Mouse (Mus musculus) intestine, embryonic 14.5 days (tissue): Measurements from ENCODE around the gene Ascc1. TPM values are rescaled to one million over a fixed set of nuclear protein-coding genes. Genes with fewer than 3 reads are reported as not detected.

Experiments used
- ATAC-seq: fragments of 200-750 bp; cut with Nextera tagmentation; replicated peaks from 2 replicates; pipeline ENCODE4 v1.8.0; 2017; ENCODE audit warnings: low read depth, moderate number of reproducible peaks, moderate TSS enrichment, moderate library complexity; ENCODE audit not compliant: low FRiP score, low TSS enrichment
- DNase-seq: peaks from one replicate; pipeline ENCODE4 v3.0.0-alpha.2; 2018; ENCODE audit warnings: low spot score
- H3K27ac ChIP-seq: fragments of 300-500 bp; sonication (generic); 2 replicates; pipeline ENCODE4 v1.5.1; 2014; ENCODE audit warnings: low read depth, mild to moderate bottlenecking, control low read depth
- H3K27me3 ChIP-seq: fragments of 300-500 bp; sonication (generic); replicated peaks from 2 replicates; pipeline ENCODE4 v1.6.1; 2014; ENCODE audit warnings: low read length, control low read depth; ENCODE audit not compliant: control insufficient read depth, insufficient read depth
- H3K36me3 ChIP-seq: fragments of 300-500 bp; sonication (generic); 2 replicates; pipeline ENCODE4 v1.6.1; 2014; ENCODE audit warnings: low read length, control low read depth; ENCODE audit not compliant: control insufficient read depth, insufficient read depth
- H3K4me1 ChIP-seq: fragments of 300-500 bp; sonication (generic); replicated peaks from 2 replicates; pipeline ENCODE4 v1.6.1; 2014; ENCODE audit warnings: low read length, control low read depth, mixed read lengths; ENCODE audit not compliant: control insufficient read depth, insufficient read depth
- H3K4me2 ChIP-seq: fragments of 300-500 bp; sonication (generic); 2 replicates; pipeline ENCODE4 v1.6.1; 2014; ENCODE audit warnings: low read length
- H3K4me3 ChIP-seq: fragments of 300-500 bp; sonication (generic); 2 replicates; pipeline ENCODE4 v1.5.1; 2014; ENCODE audit warnings: low read depth, low read length, control low read depth, mixed read lengths
- H3K9ac ChIP-seq: fragments of 300-500 bp; sonication (generic); 2 replicates; pipeline ENCODE4 v1.6.1; 2014; ENCODE audit warnings: mild to moderate bottlenecking, low read length
- H3K9me3 ChIP-seq: fragments of 300-500 bp; sonication (generic); 2 replicates; pipeline ENCODE4 v1.6.1; 2016; ENCODE audit warnings: low read length, control low read depth; ENCODE audit not compliant: control insufficient read depth
- WGBS: fragments of 180-500 bp; shearing (Covaris S2); extraction: QIAGEN DNeasy Blood & Tissue Kit; methylation state at CpG from one replicate; pipeline ENCODE4 v1.1.7; 2014; 5-methylcytosine and 5-hydroxymethylcytosine counted together
- microRNA-seq: library from miRNA; unstranded; fragments of <30 nt; microRNA quantifications from one replicate; pipeline ENCODE4, GENCODE M21; 2016
- polyA plus RNA-seq: library from polyadenylated mRNA; unstranded; fragments of >200 nt; fragmentation: Nextera tagmentation; extraction: Ambion mirVana; gene quantifications from 2 replicates; pipeline ENCODE4 v1.2.1, GENCODE M21; 2014

The Ascc1 gene
- polyA plus RNA-seq, 1 experiment from 2014 or later: 48.2 TPM

- H3K4me1 ChIP-seq: no peaks in the 10 kb centered on the region
- H3K9me3 ChIP-seq: no peaks in the 10 kb centered on the region
- H3K27ac ChIP-seq: no peak overlapping the region
- no peak overlapping the region for H3K4me3 ChIP-seq
- no peaks in the 10 kb centered on the region for H3K27me3 ChIP-seq
- H3K36me3 ChIP-seq: no peaks in the 10 kb centered on the region
- 4% methylated on average over 5 of the region's 5 CpGs for WGBS
- H3K4me2 ChIP-seq: no peak overlapping the region
- peak; percentile 95 for DNase-seq
- no peak overlapping the region for H3K9ac ChIP-seq
- peak; percentile 64; the same call in 1 of the 2 replicates for ATAC-seq
Measured at GRCm38 (mm10) chr10:60148087-60148486, 145.5 kb downstream of the Ascc1 start.

Small RNAs within 50 kb of the gene (microRNA-seq; reads per million reads assigned to microRNA genes)
- not detected for gene Mir6906

Other genes with a start within 250 kb of the Ascc1 start
- 27.5 and 28.6 TPM in 2 replicates for gene Dnajb12, start 123.2 kb upstream of the Ascc1 start, polyA plus RNA-seq
- gene Ddit4, start 51.0 kb upstream of the Ascc1 start, polyA plus RNA-seq: 2.0 and 3.0 TPM in 2 replicates
- 107 and 117 TPM in 2 replicates for gene Anapc16, start 330 bp downstream of the Ascc1 start, polyA plus RNA-seq
- gene Spock2, start 103.4 kb downstream of the Ascc1 start, polyA plus RNA-seq: 3.1 and 3.7 TPM in 2 replicates
- gene Chst3, start 216.5 kb downstream of the Ascc1 start, polyA plus RNA-seq: 1.3 and 1.7 TPM in 2 replicates